Mouse (Mus musculus) intestine, postnatal 0 days (tissue): ENCODE data around the gene Napsa. TPM values are rescaled to one million over a fixed set of nuclear protein-coding genes. Genes with fewer than 3 reads are reported as not detected.

Experiments
- ATAC-seq: fragments of 200-750 bp; cut with Nextera tagmentation; 2 replicates; pipeline ENCODE4 v1.8.0; 2017; ENCODE audit warnings: mild to moderate bottlenecking, moderate TSS enrichment, moderate library complexity
- H3K27ac ChIP-seq: fragments of 300-500 bp; sonication (generic); 2 replicates; pipeline ENCODE4 v1.5.1; 2014; ENCODE audit warnings: mild to moderate bottlenecking, low read depth, low read length, moderate library complexity
- H3K27me3 ChIP-seq: fragments of 300-500 bp; sonication (generic); replicated peaks from 2 replicates; pipeline ENCODE4 v1.6.1; 2014; ENCODE audit warnings: low read length, mixed read lengths; ENCODE audit not compliant: control insufficient read depth, insufficient read depth
- H3K36me3 ChIP-seq: fragments of 300-500 bp; sonication (generic); 2 replicates; pipeline ENCODE4 v1.6.1; 2014; ENCODE audit warnings: mild to moderate bottlenecking, moderate library complexity; ENCODE audit not compliant: control insufficient read depth, insufficient read depth
- H3K4me1 ChIP-seq: fragments of 300-500 bp; sonication (generic); replicated peaks from 2 replicates; pipeline ENCODE4 v1.6.1; 2014; ENCODE audit warnings: antibody characterized with exemption, low read length, mixed read lengths; ENCODE audit not compliant: control insufficient read depth, insufficient read depth
- H3K4me2 ChIP-seq: fragments of 300-500 bp; sonication (generic); replicated peaks from 2 replicates; pipeline ENCODE4 v1.6.1; 2014; ENCODE audit warnings: low read depth, mild to moderate bottlenecking, moderate library complexity
- H3K4me3 ChIP-seq: fragments of 300-500 bp; sonication (generic); 2 replicates; pipeline ENCODE4 v1.5.1; 2014; ENCODE audit warnings: low read depth, low read length
- H3K9ac ChIP-seq: fragments of 300-500 bp; sonication (generic); 2 replicates; pipeline ENCODE4 v1.6.1; 2014; ENCODE audit warnings: mild to moderate bottlenecking, low read depth, low read length
- H3K9me3 ChIP-seq: fragments of 300-500 bp; sonication (generic); 2 replicates; pipeline ENCODE4 v1.6.1; 2016; ENCODE audit warnings: mixed run types; ENCODE audit not compliant: control insufficient read depth
- CTCF ChIP-seq: sonication (generic); IDR thresholded peaks from 2 replicates; pipeline ENCODE4 v1.5.1; 2016; ENCODE audit warnings: low read depth, mild to moderate bottlenecking, control low read depth, antibody characterized with exemption, moderate library complexity
- WGBS: fragments of 180-500 bp; shearing (Covaris S2); extraction: QIAGEN DNeasy Blood & Tissue Kit; methylation state at CpG from one replicate; pipeline ENCODE4 v1.1.7; 2014; 5-methylcytosine and 5-hydroxymethylcytosine counted together
- polyA plus RNA-seq: library from polyadenylated mRNA; unstranded; fragments of >200 nt; fragmentation: Nextera tagmentation; extraction: Ambion mirVana; gene quantifications from 2 replicates; pipeline ENCODE4 v1.2.1, GENCODE M21; 2015

The Napsa gene
- polyA plus RNA-seq, 1 experiment from 2014 or later = 0.99 TPM

DNA sequence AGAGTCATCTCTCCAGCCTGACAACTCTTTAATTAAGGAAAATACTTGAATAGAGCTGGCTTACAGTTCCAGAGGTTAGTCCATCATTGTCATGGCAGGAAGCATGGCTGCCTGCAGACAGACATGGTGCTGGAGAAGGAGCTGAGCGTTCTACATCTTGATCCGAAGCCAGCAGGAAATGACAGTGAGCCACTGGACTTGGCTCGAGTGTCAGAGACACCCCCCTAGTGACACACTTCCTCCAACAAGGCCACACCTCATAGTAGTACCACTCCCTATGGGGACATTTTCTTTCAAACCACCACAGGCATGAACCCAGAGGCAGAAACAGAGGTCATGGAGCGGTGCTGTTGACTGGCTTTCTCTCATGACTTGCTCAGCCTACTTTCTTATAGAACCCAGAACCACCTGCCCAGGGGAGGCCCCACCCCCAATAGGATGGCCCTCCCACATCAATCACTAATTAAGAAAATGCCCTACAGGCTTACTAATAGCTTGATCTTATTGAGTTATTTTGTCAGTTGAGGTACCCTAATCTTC lies 12.2 kb downstream of the Napsa start:
- H3K9ac ChIP-seq = no peak overlapping the region
- no peak overlapping the region for H3K4me2 ChIP-seq
- ATAC-seq = no peak
- WGBS = 74% methylated on average over 4 of the region's 4 CpGs
- TF ChIP-seq CTCF = no peak
- no peaks in the 10 kb centered on the region for H3K9me3 ChIP-seq
- no peak overlapping the region for H3K27ac ChIP-seq
- peaks cover 45% of the 10 kb centered on the region for H3K27me3 ChIP-seq
- no peak overlapping the region for H3K4me3 ChIP-seq
- no peaks in the 10 kb centered on the region for H3K36me3 ChIP-seq
- H3K4me1 ChIP-seq = no peaks in the 10 kb centered on the region

DNA sequence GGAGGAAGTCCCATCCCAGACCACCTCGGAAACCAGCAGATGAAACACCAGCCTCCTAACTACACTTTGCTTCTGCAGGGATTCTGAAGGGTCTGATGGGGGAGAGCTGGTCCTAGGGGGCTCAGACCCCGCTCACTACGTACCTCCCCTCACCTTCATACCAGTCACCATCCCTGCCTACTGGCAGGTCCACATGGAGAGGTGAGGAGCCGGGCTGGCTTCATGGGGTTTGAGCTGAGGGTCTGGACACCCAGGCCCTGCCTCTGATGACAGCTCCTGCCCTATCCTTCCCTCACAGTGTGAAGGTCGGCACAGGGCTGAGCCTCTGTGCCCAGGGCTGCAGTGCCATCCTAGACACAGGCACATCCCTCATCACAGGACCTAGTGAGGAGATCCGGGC lies 12.7 kb downstream of the Napsa start:
- H3K4me1 ChIP-seq = no peaks in the 10 kb centered on the region
- no peak for TF ChIP-seq CTCF
- H3K4me3 ChIP-seq = no peak overlapping the region
- no peak overlapping the region for H3K4me2 ChIP-seq
- H3K9me3 ChIP-seq = no peaks in the 10 kb centered on the region
- no peak overlapping the region for H3K9ac ChIP-seq
- 92% methylated on average over 6 of the region's 6 CpGs for WGBS
- no peak for ATAC-seq
- peaks cover 48% of the 10 kb centered on the region for H3K27me3 ChIP-seq
- H3K36me3 ChIP-seq = no peaks in the 10 kb centered on the region
- H3K27ac ChIP-seq = no peak overlapping the region

DNA sequence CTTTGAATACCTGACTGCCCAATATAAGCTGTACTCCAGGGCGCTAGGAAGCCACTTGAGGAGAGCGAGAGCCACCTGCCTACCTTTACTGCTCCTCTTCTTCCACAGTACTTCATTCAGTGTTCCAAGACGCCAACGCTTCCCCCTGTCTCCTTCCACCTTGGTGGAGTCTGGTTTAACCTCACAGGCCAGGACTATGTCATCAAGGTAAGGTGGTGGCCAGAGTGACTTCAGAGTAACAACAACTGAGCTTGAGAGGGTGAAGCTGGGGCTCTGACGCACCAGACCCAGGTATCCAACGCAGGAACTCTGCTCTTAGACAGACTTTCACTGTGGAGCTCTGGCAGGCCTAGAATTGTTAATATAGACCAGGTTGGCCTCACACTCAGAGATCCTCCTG lies 13.4 kb downstream of the Napsa start:
- Histone ChIP-seq H3K27me3 (peaks cover 51% of the 10 kb centered on the region), H3K4me1 (no peaks in the 10 kb centered on the region), H3K9ac (no peak overlapping the region), H3K9me3 (no peaks in the 10 kb centered on the region), H3K4me2 (no peak overlapping the region), H3K27ac (no peak overlapping the region), H3K4me3 (no peak overlapping the region), H3K36me3 (no peaks in the 10 kb centered on the region)
- ATAC-seq = no peak
- TF ChIP-seq CTCF = no peak
- WGBS = 92% methylated on average over 6 of the region's 6 CpGs

DNA sequence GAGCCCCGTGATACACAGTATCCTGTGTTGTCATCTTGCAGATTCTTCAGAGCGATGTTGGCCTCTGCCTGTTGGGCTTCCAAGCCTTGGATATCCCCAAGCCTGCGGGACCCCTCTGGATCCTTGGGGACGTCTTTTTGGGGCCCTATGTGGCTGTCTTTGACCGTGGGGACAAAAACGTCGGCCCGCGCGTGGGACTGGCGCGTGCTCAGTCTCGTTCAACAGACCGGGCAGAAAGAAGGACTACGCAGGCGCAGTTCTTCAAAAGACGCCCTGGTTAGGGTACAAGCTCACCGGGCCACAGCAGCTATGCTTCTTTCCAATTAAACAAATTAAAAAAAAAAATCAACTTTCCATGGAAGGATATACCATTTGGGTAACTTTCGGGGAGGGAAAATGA lies 14.3 kb downstream of the Napsa start:
- Histone ChIP-seq H3K27ac (no peak overlapping the region), H3K4me1 (peaks cover 4% of the 10 kb centered on the region; the same call in 1 of the 2 replicates), H3K4me3 (no peak overlapping the region), H3K36me3 (no peaks in the 10 kb centered on the region), H3K9ac (no peak overlapping the region), H3K9me3 (no peaks in the 10 kb centered on the region), H3K27me3 (peaks cover 60% of the 10 kb centered on the region), H3K4me2 (peak overlapping the region; percentile 17)
- WGBS = 9% methylated on average over 19 of the region's 19 CpGs
- TF ChIP-seq CTCF = no peak
- no peak for ATAC-seq

DNA sequence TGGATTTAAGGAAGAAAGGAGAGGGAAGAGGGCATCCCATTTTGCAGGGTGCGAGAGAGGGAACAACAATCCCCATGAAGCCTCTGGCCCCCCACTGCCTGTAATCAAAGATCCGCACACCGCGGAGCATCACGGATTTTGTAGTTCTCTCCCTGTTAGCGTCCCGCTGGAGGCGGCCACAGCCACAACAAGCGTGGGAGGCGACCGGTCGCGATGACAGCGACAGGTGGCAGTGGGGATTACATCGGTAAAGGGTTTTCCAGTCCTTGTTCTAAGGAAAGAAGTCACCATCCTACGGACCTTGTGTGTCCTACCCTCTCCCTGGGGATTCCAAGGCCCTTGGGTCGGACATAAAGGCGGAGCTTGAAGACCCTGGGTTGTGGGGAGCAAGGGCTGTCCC lies 14.8 kb downstream of the Napsa start:
- ATAC-seq = no peak
- 2% methylated on average over 18 of the region's 18 CpGs for WGBS
- H3K9ac ChIP-seq = no peak overlapping the region

DNA sequence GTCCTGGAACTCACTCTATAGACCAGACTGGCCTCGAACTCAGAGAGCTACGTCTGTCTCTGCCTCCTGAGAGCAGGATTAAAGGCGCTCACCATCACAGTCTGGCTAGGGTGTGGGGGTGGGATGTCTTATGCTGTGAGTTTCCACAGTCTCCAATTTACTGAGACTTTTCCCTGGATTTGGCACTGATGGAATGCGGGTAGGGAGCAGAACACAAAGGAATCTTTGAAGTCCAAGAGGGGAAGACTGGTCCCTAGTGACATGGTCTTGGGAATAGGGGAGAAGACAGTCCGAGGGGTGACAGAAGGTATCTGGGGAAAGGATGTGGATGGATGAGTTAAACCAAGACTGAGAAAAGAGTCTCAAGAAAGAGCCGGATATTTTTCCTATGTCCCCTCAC lies 15.5 kb downstream of the Napsa start:
- H3K36me3 ChIP-seq = no peaks in the 10 kb centered on the region
- H3K4me1 ChIP-seq = peaks cover 4% of the 10 kb centered on the region; the same call in 1 of the 2 replicates
- no peak overlapping the region for H3K4me2 ChIP-seq
- no peak overlapping the region for H3K9ac ChIP-seq
- no peaks in the 10 kb centered on the region for H3K9me3 ChIP-seq
- WGBS = 38% methylated on average over 6 of the region's 6 CpGs
- peaks cover 68% of the 10 kb centered on the region for H3K27me3 ChIP-seq
- no peak overlapping the region for H3K27ac ChIP-seq
- TF ChIP-seq CTCF = no peak
- no peak overlapping the region for H3K4me3 ChIP-seq
- ATAC-seq = no peak

More for the DNA sequence above, 14.8 kb downstream of the Napsa start:
- Histone ChIP-seq H3K4me2 (peak overlapping the region; percentile 17), H3K27me3 (peaks cover 64% of the 10 kb centered on the region), H3K4me1 (peaks cover 4% of the 10 kb centered on the region; the same call in 1 of the 2 replicates), H3K27ac (no peak overlapping the region), H3K9me3 (no peaks in the 10 kb centered on the region), H3K4me3 (no peak overlapping the region), H3K36me3 (no peaks in the 10 kb centered on the region)
- TF ChIP-seq CTCF = no peak

DNA sequence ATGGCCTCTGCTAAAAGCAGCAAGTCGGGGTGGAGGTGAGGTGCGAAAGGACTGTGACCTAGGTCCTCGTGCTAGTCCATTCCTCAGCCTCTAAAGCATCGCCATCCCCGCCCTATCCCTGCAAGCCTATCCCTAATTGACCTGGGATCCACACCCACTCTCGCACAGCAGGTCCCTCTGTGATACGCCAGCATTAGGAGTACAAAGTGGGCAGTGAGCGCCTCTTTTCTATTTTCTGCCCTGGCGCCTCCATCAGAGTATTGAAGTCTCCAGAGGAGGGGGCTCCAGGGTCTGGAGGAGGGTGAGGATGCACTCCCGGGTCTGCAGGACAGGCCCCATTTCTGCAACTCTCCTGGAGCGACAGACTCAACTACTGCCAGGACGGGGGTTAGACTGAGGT lies 16.2 kb downstream of the Napsa start:
- H3K36me3 ChIP-seq = no peaks in the 10 kb centered on the region
- TF ChIP-seq CTCF = no peak
- peak overlapping the region; percentile 73 for H3K4me2 ChIP-seq
- no peak for ATAC-seq
- H3K27me3 ChIP-seq = peaks cover 74% of the 10 kb centered on the region
- no peaks in the 10 kb centered on the region for H3K9me3 ChIP-seq
- peaks cover 4% of the 10 kb centered on the region; the same call in 1 of the 2 replicates for H3K4me1 ChIP-seq
- 9% methylated on average over 12 of the region's 12 CpGs for WGBS
- peak overlapping the region; percentile 43; the same call in 1 of the 2 replicates for H3K4me3 ChIP-seq
- H3K9ac ChIP-seq = no peak overlapping the region
- no peak overlapping the region for H3K27ac ChIP-seq
